Mouse (Mus musculus) lung, postnatal 36 days (tissue): Measurements from ENCODE around the gene Stx2.

Experiments used
- DNase-seq: peaks from one replicate; pipeline ENCODE4 v3.0.0; 2022; ENCODE audit warnings: mixed read lengths

The Stx2 gene

GRCm38 (mm10) chr5:129008412-129008826, at the start of gene Stx2:
TSS of gene Stx2 (minus strand) at chr5:129008574.
- DNase-seq = peak; percentile 94

- no peak for DNase-seq
These were observed 46.4 kb upstream of the Stx2 start for GRCm38 (mm10) chr5:129054675-129055284.

DNA sequence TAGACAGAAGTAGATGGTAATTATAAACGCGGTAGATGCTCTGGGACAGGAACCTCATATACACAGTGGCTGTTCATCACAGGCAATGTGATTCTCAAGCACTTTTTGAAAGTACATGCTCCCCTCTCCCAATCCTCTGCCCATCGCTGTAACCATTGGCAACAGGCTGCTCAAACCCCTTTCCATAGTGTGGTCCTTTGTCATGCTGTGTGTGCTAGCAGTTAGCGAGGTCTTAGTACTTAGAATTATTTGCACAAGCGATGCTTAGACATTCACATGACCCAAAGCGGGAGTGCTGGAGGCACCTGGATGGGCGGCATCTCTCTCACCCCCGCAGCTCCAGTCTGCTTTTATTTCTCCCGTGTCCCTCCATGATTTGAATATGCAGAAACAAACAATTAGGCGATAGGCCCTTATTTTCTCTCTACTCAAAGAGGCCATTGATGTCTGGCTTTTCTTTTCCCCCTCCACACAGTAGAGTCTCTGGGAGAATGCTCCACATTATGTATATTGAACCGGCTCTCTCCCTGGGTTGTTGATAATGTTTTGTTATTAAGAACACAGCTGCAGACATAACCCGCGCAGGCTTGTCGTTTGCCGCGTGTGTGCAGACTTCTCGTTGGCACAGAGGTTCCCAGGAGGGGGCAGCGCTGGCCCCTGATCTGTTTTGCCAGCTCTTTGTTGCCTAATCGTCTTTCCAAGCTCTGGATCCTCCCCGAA, 44.4 kb upstream of the Stx2 start:
- DNase-seq = no peak

DNA sequence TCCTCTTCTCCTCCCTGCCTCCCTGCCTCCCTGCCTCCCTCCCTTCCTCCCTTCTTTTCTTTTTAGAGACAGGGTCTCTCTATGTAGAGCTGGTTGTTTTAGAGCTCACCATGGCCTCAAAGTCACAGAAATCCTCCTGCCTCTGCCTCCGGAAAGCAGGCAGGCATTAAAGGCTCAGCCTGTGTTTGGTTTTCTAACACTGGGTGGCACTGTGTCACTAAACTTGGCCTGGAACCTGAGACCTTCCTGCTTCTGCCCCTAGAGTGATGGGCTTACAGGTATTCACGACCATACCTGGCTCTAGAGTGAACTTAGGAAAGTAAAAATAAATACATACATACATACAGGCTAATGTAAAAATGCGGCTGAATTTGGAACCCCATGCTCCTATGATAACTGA, 43.5 kb upstream of the Stx2 start:
- DNase-seq = no peak

DNA sequence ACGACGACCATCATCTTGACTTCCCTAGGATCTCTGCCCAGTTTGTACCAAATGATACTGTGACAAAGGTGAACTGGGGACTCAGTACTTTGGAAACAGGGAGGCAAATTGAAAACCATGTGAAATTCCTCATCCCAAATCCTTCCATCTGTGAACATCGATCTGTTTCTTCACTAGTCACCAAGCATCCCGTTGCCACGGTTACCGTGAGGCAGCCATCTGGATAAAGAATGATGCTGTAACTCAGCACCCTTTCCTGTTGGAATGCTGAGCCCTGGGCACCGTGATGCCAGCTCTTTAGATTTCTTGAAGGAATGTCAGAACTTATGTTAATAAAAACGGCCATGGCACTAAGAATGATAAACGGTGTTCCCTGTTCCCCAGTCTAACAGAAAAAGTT, 41.0 kb upstream of the Stx2 start:
- no peak for DNase-seq

DNA sequence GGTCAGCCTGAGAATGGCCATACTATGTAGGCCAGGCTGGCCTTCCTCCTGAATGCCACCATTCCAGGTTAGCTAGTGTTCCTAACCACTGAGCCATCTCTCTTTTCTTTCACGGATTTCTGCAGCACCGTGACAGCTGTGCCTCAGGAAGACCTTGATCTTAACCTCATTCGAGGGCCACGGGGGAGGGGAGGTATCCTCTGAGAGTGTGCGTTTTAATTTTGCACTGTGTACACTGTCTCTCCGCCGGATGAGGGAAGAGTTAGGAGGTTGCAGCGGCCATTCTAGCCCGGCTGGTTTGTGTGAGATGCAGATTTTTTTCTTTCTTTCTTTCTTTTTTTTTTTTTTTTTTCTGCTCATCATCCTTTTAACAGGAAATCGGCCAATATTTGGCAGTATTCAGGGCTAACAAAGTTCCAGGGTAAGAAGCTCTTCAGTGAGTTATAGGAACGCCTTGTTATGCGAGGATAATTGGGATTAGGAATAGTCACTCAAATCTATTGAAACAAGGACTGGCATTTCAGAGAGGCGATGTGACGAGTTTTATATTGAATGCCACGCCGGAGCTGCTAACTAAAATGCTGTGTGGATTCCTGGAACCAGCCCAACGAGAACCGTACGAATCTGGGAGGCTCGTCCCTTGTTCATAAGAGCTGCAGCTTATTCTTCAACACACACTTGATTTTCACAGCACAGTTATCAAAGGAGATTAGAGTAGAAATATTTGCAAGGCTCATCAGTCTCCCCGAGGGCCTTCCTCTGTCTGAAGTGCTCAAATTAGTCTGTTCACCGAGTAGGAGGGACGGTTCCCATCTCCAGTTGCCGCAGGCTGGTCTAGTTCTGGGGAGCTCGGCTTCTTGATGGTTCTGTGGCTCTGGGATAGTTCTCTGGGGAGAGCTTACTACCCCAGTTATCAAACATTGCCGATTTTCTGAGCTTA, 37.5 kb upstream of the Stx2 start:
- DNase-seq = no peak

GRCm38 (mm10) chr5:129037739-129038138, 29.4 kb upstream of the Stx2 start:
- no peak for DNase-seq

DNA sequence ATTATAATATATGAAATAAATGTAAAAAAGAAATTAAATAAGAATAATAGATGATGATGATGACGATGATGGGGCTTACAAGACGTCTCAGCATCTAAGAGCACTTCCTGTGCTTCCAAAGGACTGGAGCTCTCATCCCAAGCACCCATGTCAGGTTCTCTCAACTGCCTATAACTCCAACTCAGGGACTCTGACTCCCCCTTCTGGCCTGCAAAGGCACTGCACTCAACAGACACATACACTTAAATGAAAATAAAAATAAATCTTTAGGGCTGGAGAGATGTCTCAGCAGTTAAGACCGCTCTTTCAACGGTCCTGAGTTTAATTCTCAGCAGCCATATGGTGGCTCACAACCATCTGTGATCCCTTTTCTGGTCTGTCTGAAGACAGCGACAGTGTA, 28.3 kb upstream of the Stx2 start:
- no peak for DNase-seq

DNA sequence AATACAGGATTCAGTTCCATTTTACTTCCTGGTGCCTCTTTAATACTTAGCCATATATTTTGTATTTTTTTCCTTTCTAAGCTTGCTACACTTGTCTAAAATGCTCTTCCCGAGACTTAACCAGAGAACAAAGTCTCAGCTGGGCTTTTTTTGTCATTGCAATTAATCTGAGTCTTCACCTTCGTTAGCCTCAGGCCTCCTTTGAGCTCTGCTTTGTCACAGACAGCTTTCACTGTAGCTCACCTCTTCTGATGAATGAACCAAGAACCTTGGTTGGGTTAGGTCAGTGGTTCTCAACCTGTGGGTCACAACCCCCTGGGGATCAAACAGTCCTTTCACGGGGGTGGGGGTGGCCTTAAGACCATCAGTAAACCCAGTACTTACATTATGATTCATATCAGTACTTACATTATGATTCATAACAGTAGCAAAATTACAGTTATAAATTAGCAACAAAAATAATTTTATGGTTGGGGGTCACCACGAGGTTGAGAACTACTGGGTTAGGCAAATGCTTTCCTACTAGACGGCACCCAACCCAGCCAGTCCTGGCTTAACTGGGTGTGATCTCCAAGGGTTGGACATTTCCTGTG, 20.9 kb upstream of the Stx2 start:
- DNase-seq = no peak

DNA sequence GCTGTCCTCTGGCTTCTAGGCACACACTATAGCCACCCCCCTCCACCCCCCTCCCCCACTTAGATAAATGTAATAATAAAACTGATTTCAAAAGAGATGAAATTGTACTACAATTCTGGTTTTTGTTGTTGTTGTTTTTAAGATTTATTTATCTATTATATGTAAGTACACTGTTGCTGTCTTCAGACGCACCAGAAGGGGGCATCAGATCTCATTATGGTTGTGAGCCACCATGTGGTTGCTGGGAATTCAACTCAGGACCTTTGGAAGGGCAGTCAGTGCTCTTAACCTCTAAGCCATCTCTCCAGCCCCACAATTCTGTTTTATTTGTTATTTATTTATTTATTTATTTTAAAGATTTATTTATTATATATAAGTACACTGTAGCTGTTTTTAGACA, 18.3 kb upstream of the Stx2 start:
- DNase-seq = no peak

DNA sequence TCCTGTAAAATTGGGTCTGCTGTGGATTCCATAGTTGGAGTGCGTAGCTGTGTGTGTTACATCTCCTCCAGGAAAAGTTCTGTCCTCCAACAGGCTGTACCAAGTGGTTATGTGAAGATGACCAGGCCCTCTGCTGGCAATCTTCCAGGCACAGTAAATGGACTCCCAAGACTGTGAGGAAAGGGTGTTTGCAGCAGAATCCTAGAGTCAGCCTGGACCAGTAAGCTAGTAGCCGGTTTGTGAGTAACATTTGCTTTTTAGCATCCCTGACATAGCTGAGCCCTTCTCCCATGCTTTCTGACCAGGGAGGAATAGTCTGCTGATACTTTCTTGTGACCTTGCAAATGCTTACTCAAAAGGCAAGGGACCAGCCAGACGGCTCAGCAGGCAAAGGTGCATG, 17.8 kb upstream of the Stx2 start:
- DNase-seq = no peak

GRCm38 (mm10) chr5:129025725-129026124, 17.4 kb upstream of the Stx2 start:
- no peak for DNase-seq

DNA sequence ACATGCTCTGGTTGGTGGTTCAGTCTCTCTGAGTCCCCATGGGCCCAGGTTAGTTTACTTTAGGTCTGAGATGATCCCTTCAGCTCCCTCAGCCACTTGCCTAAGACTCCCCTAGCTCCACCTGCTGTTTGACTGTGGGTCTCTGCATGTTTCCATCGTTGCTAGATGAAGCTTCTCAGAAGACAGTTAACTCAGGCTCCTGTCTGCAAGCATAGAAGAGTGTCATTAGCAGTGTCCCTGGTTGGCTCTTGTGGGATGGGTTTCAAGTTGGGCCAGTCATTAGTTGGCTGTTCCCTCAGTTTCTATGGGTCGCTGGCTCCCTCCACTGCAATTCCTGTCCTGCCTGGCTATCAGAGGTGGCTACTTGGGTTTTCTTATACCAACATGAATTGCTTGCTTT, 16.7 kb upstream of the Stx2 start:
- no peak for DNase-seq

- DNase-seq = peak; percentile 8
These were observed 12.4 kb upstream of the Stx2 start for GRCm38 (mm10) chr5:129020731-129021130.

DNA sequence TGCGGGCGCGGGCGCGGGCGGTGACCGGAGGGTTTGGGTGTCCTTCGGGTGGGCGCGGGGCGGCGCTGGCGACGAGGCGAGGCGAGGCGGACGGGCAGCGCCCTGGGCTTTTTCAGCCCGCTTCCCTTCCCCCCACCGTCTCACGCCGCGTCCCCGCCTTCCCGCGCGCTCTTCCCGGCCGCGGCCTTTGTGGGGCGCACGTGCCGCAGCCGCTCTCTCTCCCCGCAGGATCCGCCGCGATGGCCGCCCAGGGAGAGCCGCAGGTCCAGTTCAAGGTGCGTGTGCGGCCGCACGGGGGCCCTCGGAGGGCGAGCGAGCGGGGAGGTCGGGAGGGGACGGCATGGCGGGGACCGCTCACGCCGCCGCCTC, 11.9 kb upstream of the Stx2 start:
- no peak for DNase-seq

DNA sequence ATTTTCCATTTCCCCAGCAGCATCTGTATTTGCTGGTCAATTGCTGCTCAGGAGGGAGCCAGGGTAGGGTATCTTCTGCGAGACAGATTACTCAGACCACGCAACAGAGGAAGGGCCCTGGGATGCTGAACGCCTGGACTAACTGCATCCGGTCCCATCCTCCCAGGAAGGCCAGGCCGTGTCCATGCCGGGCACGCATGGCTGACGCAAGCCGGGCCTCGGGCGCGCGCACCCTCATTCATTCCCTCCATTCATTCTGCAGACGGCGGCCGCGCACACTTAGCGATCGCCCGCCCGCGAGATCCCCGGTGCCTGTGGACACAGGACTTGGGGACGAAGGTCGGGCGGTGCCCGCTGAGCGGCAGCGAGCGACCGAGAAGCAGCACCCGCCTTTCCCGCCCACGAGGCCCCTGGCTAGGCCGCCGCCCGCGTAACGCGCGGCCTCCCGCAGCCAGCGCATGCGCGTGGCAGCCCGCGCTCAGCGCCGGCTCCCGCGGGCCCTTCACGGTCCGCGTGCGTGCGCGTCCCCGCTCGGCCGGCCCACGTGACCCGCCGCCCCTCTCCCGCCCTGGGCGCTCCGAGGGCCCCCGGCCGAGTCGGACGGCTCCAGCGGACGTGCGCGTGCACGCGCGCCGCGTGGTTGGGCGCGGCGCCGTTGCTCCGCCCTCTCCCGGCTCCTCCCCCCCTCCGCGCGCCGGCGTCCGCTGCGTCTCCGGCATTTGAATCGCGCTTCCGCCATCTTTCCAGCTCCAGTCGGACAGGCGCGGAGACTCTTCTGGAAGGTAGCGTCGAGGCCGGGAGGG, 11.3 kb upstream of the Stx2 start, which contains the start of gene Ran:
Ran (plus strand) TSS at position 573 of the 803 bp plus-strand sequence.
- peak; percentile 93 for DNase-seq

DNA sequence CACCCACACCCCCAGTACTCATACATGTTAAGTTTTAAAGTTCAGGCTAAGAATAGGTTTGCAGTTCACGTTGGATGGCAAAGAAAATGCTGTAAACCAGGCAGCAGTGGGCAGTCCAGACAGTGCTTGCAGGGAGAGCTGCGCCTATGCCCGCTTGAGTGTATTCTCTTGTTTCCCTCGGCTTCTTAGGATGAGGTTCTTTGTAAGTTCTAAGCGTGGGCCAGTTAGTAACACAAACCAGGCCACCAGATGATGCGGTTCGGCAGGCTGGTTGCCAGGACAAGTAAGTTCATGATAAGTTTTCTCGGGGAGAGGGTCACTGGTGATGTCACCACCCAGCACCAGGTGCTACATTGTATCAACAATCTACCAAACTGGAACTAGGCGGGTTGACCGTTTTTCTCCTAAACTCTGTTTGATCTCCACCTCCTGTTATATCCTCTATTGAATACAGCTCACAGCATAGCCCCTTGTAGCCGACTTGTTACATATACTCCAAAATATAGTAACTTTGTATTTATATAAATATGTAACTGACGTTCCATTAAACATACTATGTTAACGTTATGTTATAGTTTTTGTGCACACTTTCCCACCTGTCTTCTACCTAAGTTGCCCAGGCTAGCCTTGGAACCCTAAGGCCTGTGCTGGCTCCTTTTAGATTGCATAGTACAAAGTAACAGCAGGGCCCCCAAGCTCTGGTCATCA, 10.6 kb upstream of the Stx2 start:
- no peak for DNase-seq

- no peak for DNase-seq
These were observed 8.0 kb upstream of the Stx2 start for GRCm38 (mm10) chr5:129016370-129016769.

DNA sequence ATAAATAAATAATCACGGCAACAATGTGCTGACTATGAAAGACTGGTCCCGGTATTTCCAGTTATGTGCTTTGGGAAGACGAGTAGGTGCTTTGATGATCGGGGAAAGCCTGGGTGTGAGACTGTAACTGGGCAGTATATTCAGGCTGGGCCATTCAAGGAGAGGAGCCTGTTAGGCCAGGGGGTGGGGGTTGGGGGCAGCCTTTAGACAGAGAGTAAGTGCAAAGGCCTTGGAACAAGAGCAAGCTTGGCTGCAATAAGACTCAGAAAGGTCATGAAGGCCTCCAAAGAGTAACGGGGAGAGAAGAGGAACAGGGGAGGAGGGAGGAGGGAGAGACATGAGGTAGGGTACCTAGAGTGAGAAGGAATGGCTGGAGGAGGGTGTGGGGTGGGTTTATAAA, 7.2 kb upstream of the Stx2 start:
- no peak for DNase-seq

DNA sequence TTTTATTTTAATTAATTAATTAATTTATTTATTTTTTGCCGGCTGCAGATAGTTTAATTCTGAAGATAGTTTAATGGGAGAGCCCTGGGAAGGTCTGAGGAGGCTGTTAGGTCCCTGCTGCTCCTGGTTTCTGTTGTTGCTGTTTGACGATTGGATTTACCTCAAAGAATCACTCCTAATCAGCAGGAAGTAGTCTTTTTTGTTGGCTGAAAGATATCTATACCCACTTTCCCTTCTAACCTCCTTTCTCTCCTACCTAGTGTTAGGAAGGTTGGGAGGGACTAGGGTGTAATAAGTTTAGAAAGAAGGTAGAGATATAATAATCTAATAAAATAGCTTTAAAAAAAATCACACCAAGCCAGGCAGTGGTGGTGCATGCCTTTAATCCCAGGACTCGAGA, 6.6 kb upstream of the Stx2 start:
- no peak for DNase-seq

GRCm38 (mm10) chr5:129010937-129011336, 2.6 kb upstream of the Stx2 start:
- no peak for DNase-seq

DNA sequence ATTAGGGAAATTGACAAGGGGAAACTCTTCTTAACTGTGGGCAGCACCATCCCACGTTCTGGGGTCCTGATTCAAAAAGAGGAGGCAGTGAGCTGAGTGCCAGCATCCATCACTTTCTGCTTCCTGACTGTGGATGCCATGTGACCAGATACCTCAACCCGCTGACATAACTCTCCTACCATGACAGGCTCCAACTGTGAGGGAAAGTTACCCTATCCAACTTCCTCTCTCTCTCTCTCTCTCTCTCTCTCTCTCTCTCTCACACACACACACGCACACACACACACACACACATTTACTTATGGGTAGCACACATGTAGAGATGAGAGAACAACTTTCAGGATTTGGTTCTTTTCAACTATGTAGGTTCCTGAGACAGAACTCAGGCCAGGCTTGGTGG, 1.2 kb upstream of the Stx2 start:
- no peak for DNase-seq
